Mouse (Mus musculus) myocyte (in vitro differentiated cells): ENCODE measurements around the gene Calca.

ENCODE experiments used
- E2F4 ChIP-seq: IDR thresholded peaks from one replicate; pipeline ENCODE4 v1.6.1; 2011; ENCODE audit warnings: mild to moderate bottlenecking, control low read depth, moderate library complexity; ENCODE audit not compliant: insufficient read depth
- MAX ChIP-seq: IDR thresholded peaks from one replicate; pipeline ENCODE4 v1.6.1; 2011; ENCODE audit warnings: low read depth, mild to moderate bottlenecking, control low read depth
- MYOD1 ChIP-seq, 3 experiments: IDR thresholded peaks; one replicate each; pipeline ENCODE4 v1.6.1; 2011; ENCODE audit warnings: control low read depth in 2 of 3, low read depth in 2 of 3, mild to moderate bottlenecking in 2 of 3, moderate library complexity in 1 of 3; ENCODE audit not compliant: insufficient read length in 2 of 3, control insufficient read depth in 1 of 3
- MYOG ChIP-seq, 3 experiments: IDR thresholded peaks; one replicate each; pipeline ENCODE4 v1.6.1; 2011; ENCODE audit warnings: control low read depth in 2 of 3, low read depth in 2 of 3, mild to moderate bottlenecking in 2 of 3; ENCODE audit not compliant: insufficient read length in 2 of 3, control insufficient read depth in 1 of 3, insufficient read depth in 1 of 3
- POLR2A ChIP-seq: IDR thresholded peaks from one replicate; pipeline ENCODE4 v1.6.1; 2011; ENCODE audit warnings: low read depth, mild to moderate bottlenecking, control low read depth, moderate library complexity; ENCODE audit not compliant: insufficient read length
- POLR2AphosphoS2 ChIP-seq: IDR thresholded peaks from one replicate; pipeline ENCODE4 v1.6.1; 2011; ENCODE audit warnings: low read depth, control low read depth; ENCODE audit not compliant: insufficient read length
- SRF ChIP-seq: IDR thresholded peaks from one replicate; pipeline ENCODE4 v1.6.1; 2011; ENCODE audit warnings: low read depth; ENCODE audit not compliant: control insufficient read depth, insufficient read length
- TCF12 ChIP-seq: IDR thresholded peaks from one replicate; pipeline ENCODE4 v1.6.1; 2011; ENCODE audit warnings: mild to moderate bottlenecking, control low read depth; ENCODE audit not compliant: poor library complexity, insufficient read depth, severe bottlenecking
- USF1 ChIP-seq: IDR thresholded peaks from one replicate; pipeline ENCODE4 v1.6.1; 2011; ENCODE audit warnings: low read depth, mild to moderate bottlenecking, control low read depth, moderate library complexity

- TF ChIP-seq MYOG (IDR thresholded peaks at IDR 0.05; ENCODE audit: control insufficient read depth in 1 of 3, insufficient read depth in 1 of 3, insufficient read length in 2 of 3, low read depth in 2 of 3) (no peak), POLR2A (no peak), SRF (no peak), E2F4 (no peak), POLR2AphosphoS2 (no peak), TCF12 (no peak), USF1 (no peak), MAX (no peak), MYOD1 (IDR thresholded peaks at IDR 0.05; ENCODE audit: control insufficient read depth in 1 of 3, insufficient read length in 2 of 3, low read depth in 2 of 3) (no peak)
Observed at GRCm38 (mm10) chr7:114634386-114634785, 1.8 kb downstream of the Calca start.
